Mouse (Mus musculus) bone marrow macrophage, adult 2 months (primary cell): ENCODE data around the gene Eml2. TPM values are rescaled to one million over a fixed set of nuclear protein-coding genes. Genes with fewer than 3 reads are reported as not detected.

ENCODE experiments used
- H3K27ac ChIP-seq: 2 replicates; pipeline ENCODE4 v1.5.1; 2012; ENCODE audit warnings: low read depth, low read length; ENCODE audit not compliant: insufficient read depth
- H3K4me1 ChIP-seq: 2 replicates; pipeline ENCODE4 v1.6.1; 2012; ENCODE audit warnings: low read length; ENCODE audit not compliant: control insufficient read depth, insufficient read depth
- H3K4me3 ChIP-seq: 2 replicates; pipeline ENCODE4 v1.5.1; 2012; ENCODE audit warnings: mild to moderate bottlenecking, low read length, moderate library complexity; ENCODE audit not compliant: insufficient read depth
- CTCF ChIP-seq: IDR thresholded peaks from 2 replicates; pipeline ENCODE4 v1.5.1; 2012; ENCODE audit warnings: low read depth, mild to moderate bottlenecking, low read length, moderate library complexity
- POLR2A ChIP-seq: IDR thresholded peaks from 2 replicates; pipeline ENCODE4 v1.6.1; 2012; ENCODE audit warnings: mild to moderate bottlenecking, low read depth, low read length, borderline replicate concordance
- polyA plus RNA-seq: library from polyadenylated mRNA; stranded (reverse); fragments of >200 nt; gene quantifications from 2 replicates; pipeline ENCODE4 v1.2.4, GENCODE M21; 2012; ENCODE audit not compliant: missing spikeins, insufficient read depth, insufficient read length

The Eml2 gene
- polyA plus RNA-seq, 1 experiment = 17.8 TPM

GRCm38 (mm10) chr7:19196676-19197075 lies 20.5 kb downstream of the Eml2 start:
- Histone ChIP-seq H3K4me3 (no peak overlapping the region), H3K4me1 (no peaks in the 10 kb centered on the region), H3K27ac (no peak overlapping the region)
- TF ChIP-seq CTCF (peak; percentile 50), POLR2A (no peak)

DNA sequence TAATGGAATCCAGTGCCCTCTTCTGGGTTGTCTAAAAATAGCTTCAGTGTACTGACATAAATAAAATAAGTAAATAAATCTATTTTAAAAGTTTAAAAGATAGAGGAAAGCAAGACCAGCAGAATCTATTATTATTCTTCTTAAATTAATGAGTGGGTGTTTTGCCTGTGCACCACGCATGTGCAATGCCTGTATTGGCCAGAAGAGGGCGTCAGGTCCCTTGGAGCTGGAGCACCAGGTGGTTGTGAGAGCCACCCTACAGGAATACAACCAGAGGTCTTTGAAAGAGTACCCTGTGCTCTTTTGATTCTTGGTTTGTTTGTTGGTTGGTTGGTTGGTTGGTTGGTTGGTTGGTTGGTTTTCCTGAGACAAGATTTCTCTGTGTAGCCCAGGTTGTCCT lies 21.8 kb downstream of the Eml2 start:
- TF ChIP-seq POLR2A (no peak), CTCF (peak; percentile 65)
- Histone ChIP-seq H3K4me1 (peaks cover 6% of the 10 kb centered on the region), H3K27ac (no peak overlapping the region), H3K4me3 (no peak overlapping the region)

DNA sequence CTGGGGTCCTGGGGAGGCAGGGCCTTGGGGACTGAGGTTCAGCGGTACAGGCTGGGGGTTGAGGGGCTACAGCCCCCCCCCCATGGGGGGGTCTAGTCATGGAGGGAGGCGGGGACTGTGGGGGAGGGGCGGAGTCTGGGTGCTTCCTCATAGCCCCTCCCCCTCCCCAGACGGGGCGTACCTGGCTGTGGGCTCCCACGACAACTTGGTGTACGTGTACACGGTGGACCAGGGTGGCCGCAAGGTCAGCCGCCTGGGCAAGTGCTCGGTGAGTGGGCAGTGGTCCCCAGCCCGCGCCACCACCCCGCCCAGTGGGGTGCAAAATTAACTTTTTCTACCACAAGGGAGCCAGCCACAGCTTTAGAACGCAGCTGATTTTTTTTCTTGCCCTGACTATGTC lies 25.4 kb downstream of the Eml2 start:
- no peak for TF ChIP-seq CTCF
- TF ChIP-seq POLR2A = no peak
- Histone ChIP-seq H3K4me1 (peaks cover 13% of the 10 kb centered on the region), H3K4me3 (no peak overlapping the region), H3K27ac (no peak overlapping the region)

DNA sequence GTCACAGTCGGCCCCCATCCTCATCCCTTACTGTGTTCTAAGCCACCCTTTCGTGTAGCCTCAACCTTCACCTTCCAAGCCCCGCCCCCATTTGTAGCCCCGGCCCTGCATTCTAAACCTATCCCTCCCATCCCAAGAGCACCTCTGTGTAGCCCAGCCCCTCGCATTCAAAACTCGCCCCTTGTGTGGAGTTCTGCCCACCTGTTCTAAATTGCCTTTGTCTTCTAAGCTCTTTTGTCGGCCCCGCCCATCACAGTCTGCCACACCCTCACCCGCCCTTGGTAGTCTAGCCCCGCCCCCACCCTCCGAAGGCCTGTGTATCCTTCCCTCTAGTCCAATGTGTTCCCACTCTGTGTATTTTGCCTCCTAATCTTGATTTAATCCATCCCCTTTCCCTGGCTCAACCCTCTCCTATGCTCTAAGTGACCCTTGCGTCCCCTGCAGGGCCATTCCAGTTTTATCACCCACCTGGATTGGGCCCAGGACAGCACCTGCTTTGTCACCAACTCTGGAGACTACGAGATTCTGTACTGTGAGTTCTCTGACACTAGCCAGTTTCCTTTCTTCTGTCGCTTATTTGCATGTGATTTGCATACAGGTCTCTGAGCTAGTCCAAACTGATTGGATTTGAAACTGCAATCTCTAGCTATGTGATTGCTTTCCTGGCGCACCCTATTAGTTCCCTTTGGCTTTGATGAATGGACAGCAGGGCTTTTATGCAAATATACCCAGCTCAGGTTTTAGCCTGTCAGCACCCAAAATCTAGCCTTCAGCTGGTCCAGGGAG lies 26.0 kb downstream of the Eml2 start:
- no peak overlapping the region for H3K27ac ChIP-seq
- no peak for TF ChIP-seq POLR2A
- TF ChIP-seq CTCF = no peak
- H3K4me3 ChIP-seq = no peak overlapping the region
- H3K4me1 ChIP-seq = peaks cover 13% of the 10 kb centered on the region

DNA sequence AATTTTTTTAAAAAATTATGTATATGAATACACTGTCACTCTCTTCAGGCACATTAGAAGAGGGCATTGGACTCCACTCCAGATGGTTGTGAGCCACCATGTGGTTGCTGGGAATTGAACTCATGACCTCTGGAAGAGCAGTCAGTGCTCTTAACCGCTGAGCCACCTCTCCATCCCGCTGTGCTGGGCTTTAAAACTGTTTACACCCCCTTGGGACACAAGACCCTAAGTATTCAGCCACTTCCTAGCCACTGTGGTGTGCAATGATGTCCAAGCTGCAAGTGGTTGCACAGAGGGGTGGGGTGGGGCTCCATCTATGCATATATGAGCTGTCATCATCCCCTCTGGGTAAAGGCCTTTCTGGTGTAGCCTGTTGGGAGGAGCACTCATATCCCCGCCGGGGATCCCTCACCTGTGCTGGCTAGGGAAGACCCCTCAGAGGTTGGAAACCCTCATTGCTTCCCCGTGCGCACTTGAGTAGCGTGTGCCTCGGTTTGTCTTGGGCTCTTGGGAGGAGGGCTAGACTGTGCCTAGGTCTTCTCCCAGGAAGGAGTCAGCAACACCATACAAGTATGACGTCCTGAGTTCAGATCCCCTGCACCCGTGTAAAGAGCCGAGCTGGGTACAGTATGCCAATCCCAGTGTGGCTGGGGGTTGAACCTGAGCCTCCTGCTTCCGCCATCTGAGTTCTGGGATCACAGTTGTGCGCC lies 32.1 kb downstream of the Eml2 start:
- H3K27ac ChIP-seq = no peak overlapping the region
- peaks cover 7% of the 10 kb centered on the region for H3K4me1 ChIP-seq
- no peak overlapping the region for H3K4me3 ChIP-seq
- TF ChIP-seq CTCF (no peak), POLR2A (no peak)

- Histone ChIP-seq H3K27ac (no peak overlapping the region), H3K4me3 (no peak overlapping the region), H3K4me1 (peaks cover 4% of the 10 kb centered on the region; the same call in 1 of the 2 replicates)
- TF ChIP-seq POLR2A (no peak), CTCF (0 out of 2 replicates have a peak, but pooled peaks have one; percentile 16)
Measured at GRCm38 (mm10) chr7:19208944-19209472, 32.8 kb downstream of the Eml2 start.

DNA sequence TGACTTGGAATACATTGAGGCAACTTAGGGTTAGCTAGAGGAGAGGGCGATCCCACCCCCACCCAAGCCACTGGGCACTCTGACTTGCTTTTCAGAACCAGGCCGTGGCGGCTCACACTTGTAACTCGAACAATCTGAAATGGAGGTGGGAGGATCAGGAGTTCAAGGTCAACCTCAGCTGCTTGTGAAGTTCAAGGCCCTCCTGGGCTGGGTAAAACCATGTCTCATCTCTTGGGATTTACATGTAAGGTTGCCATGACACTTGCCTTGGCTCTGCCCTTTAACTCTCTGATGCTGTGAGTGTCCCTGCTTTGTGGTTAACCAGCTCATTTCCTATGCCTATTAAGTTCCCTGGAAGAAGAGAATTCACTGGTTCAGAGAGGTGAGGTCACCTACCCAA lies 33.3 kb downstream of the Eml2 start:
- Histone ChIP-seq H3K4me1 (peaks cover 4% of the 10 kb centered on the region; the same call in 1 of the 2 replicates), H3K27ac (no peak overlapping the region), H3K4me3 (no peak overlapping the region)
- TF ChIP-seq POLR2A (no peak), CTCF (no peak)

GRCm38 (mm10) chr7:19210010-19210409 lies 33.8 kb downstream of the Eml2 start:
- Histone ChIP-seq H3K4me1 (peaks cover 7% of the 10 kb centered on the region; the same call in 1 of the 2 replicates), H3K4me3 (no peak overlapping the region)
- TF ChIP-seq CTCF (peak; percentile 24; the same call in 1 of the 2 replicates), POLR2A (no peak)

DNA sequence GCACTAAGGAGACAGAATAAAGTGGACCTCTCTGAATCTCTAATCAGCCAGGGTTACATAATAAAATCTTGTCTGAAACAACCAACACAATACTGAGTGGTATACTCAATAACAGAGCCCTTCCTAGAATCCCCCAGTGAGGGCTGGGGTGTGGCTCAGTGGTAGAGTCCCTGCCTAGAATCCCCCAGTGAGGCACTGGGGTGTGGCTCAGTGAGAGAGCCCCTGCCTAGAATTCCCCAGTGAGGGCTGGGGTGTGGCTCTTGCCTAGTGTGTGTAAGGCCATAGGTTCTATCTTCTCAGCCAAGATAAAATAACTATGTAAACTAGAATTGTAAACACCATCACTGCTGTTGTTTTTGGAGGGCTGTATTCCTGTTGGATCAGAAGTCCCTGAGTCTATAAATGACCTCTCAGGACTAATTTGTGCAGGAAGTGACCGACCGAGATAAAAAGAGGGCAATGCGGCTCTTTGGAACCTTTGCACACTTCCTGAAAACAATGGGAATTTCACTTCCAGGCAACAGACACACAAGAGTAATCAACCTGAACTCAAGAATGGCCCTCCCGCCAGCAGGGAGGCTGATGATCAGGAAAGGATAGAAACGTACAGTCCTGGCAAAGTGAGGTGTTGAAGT lies 34.9 kb downstream of the Eml2 start:
- Histone ChIP-seq H3K4me1 (peaks cover 7% of the 10 kb centered on the region; the same call in 1 of the 2 replicates), H3K4me3 (no peak overlapping the region), H3K27ac (no peak overlapping the region)
- no peak for TF ChIP-seq POLR2A
- no peak for TF ChIP-seq CTCF

More at GRCm38 (mm10) chr7:19210010-19210409, 33.8 kb downstream of the Eml2 start:
- no peak overlapping the region for H3K27ac ChIP-seq
